Mouse (Mus musculus): ENCODE data around the gene Mpp3.

DNA sequence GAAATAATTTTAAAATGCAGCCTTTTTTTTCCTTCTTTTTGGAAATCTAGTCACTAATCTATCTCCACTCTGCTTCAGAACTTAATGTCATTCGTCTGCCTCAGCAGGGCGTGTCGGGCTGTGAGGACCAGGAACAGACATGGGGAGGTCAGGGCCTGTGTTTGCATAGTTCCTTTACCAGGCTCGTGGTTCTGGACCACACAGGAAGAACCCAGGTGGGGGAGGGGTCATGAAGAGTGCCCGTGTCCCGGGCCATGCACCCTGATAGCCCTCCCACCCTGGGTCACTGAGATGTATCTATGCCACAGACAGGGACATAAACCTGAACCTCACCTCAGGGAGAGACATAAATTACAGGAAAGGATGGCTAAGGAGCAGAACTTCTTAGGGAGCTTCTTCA is 54.1 kb downstream of the Mpp3 start:
- TF ChIP-seq TAL1 (IDR thresholded peaks at IDR 0.05; ENCODE audit: low read length) (no peak), GATA1 (IDR thresholded peaks at IDR 0.05; ENCODE audit: low read length) (no peak)

Measured in erythroblast, embryonic 14.5 days (primary cell).